Mouse (Mus musculus) bone marrow, adult 2 months (tissue): ENCODE results near the gene Celsr1.

Source experiments
- CTCF ChIP-seq: fragments of 200-500 bp; IDR thresholded peaks from 2 replicates; pipeline ENCODE4 v1.5.1; 2011; ENCODE audit warnings: low read length, control low read depth; ENCODE audit not compliant: control insufficient read depth, insufficient read depth
- POLR2A ChIP-seq: fragments of 200-500 bp; IDR thresholded peaks from 2 replicates; pipeline ENCODE4 v1.6.1; 2011; ENCODE audit warnings: low read depth, mild to moderate bottlenecking, control low read depth, low read length, borderline replicate concordance; ENCODE audit not compliant: control insufficient read depth

DNA sequence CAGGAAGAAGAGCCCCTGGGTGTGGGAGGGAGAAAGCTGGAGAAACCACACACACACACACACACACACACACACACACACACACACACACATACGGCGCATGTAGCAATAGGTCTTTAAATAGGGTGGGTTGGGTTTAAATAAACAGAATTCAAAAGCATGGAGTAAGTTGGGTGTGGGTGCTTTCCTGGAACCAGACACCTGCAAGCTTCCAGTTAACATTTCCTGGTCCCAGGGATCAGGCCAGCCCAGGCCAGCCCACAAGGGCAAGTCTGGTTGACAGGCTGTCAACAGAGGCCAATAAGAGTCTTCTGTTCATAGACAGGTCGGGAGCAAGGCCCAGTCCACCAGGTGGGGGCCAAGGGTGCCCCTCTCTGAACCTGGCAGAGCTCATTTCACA lies 2.3 kb upstream of the Celsr1 start:
- TF ChIP-seq POLR2A (no peak), CTCF (no peak)
